Mouse (Mus musculus): ENCODE data around the gene Ace3.
"Not testable (repeated sequence)": the region's sequence is repeated elsewhere in the genome, so short reads cannot be mapped to it uniquely, and the experiment has no call there.

Gene Ace3

GRCm38 (mm10) chr11:105978634-105979033, 15.8 kb upstream of the Ace3 start:
- DNase-seq (ENCODE audit: extremely low spot score, low spot score), result no peak

- DNase-seq (ENCODE audit: extremely low spot score, low spot score), result no peak
Observed at GRCm38 (mm10) chr11:105984452-105984851, 10.0 kb upstream of the Ace3 start.

GRCm38 (mm10) chr11:105987446-105987845, 7.0 kb upstream of the Ace3 start:
- no peak for DNase-seq (ENCODE audit: extremely low spot score, low spot score)

- DNase-seq (ENCODE audit: extremely low spot score, low spot score), result no peak
Observed at GRCm38 (mm10) chr11:105989446-105989845, 5.0 kb upstream of the Ace3 start.

- DNase-seq (ENCODE audit: extremely low spot score, low spot score), result no peak
Observed at GRCm38 (mm10) chr11:105990231-105990630, 4.2 kb upstream of the Ace3 start.

- DNase-seq (ENCODE audit: extremely low spot score, low spot score), result no peak
Observed at GRCm38 (mm10) chr11:106000062-106000461, 5.6 kb downstream of the Ace3 start.

GRCm38 (mm10) chr11:106001718-106002117, 7.2 kb downstream of the Ace3 start:
- no peak for DNase-seq (ENCODE audit: extremely low spot score, low spot score)

- DNase-seq (ENCODE audit: extremely low spot score, low spot score), result no peak
Observed at GRCm38 (mm10) chr11:106004576-106004975, 10.1 kb downstream of the Ace3 start.

GRCm38 (mm10) chr11:106005970-106006369, 11.5 kb downstream of the Ace3 start:
- DNase-seq (ENCODE audit: extremely low spot score, low spot score), result no peak

GRCm38 (mm10) chr11:106007821-106008220, 13.3 kb downstream of the Ace3 start, which contains the start of gene Kcnh6:
Kcnh6 (plus strand) TSS chr11:106008124.
- peak; percentile 84 for DNase-seq (ENCODE audit: extremely low spot score, low spot score)

- no peak for DNase-seq (ENCODE audit: extremely low spot score, low spot score)
Observed at GRCm38 (mm10) chr11:106012711-106013110, 18.2 kb downstream of the Ace3 start.

GRCm38 (mm10) chr11:106013556-106014225, 19.2 kb downstream of the Ace3 start:
- DNase-seq (ENCODE audit: extremely low spot score, low spot score), result no peak

GRCm38 (mm10) chr11:106016440-106016839, 22.0 kb downstream of the Ace3 start:
- no peak for DNase-seq (ENCODE audit: extremely low spot score, low spot score)

- peak; percentile 26 for DNase-seq (ENCODE audit: extremely low spot score, low spot score)
Observed at GRCm38 (mm10) chr11:106020051-106020763, 25.7 kb downstream of the Ace3 start.

GRCm38 (mm10) chr11:106025774-106026173, 31.3 kb downstream of the Ace3 start:
- no peak for DNase-seq (ENCODE audit: extremely low spot score, low spot score)

GRCm38 (mm10) chr11:106026465-106027151, 32.1 kb downstream of the Ace3 start:
- DNase-seq (ENCODE audit: extremely low spot score, low spot score), result peak; percentile 48

GRCm38 (mm10) chr11:106027607-106028006, 33.1 kb downstream of the Ace3 start:
- DNase-seq (ENCODE audit: extremely low spot score, low spot score), result no peak

- not testable (repeated sequence) for DNase-seq (ENCODE audit: extremely low spot score, low spot score)
Observed at GRCm38 (mm10) chr11:106032074-106032473, 37.6 kb downstream of the Ace3 start.

- peak; percentile 51 for DNase-seq (ENCODE audit: extremely low spot score, low spot score)
Observed at GRCm38 (mm10) chr11:106033491-106033919, 39.0 kb downstream of the Ace3 start.

- no peak for DNase-seq (ENCODE audit: extremely low spot score, low spot score)
Observed at GRCm38 (mm10) chr11:106034986-106035385, 40.5 kb downstream of the Ace3 start.

GRCm38 (mm10) chr11:106036548-106037417, 42.3 kb downstream of the Ace3 start, which contains the start of gene Dcaf7:
Dcaf7 (plus strand) TSS chr11:106036872.
- peak; percentile 97 for DNase-seq (ENCODE audit: extremely low spot score, low spot score)
